Mouse (Mus musculus): ENCODE measurements around the gene Cdk6. TPM values are rescaled to one million over a fixed set of nuclear protein-coding genes. Genes with fewer than 3 reads are reported as not detected.
A peak's percentile ranks its signal among the peaks of the same experiment; 100 is the strongest.

Cdk6 gene
- total RNA-seq, 2 experiments from 2014 or later: 3.6 to 5.4 TPM

DNA sequence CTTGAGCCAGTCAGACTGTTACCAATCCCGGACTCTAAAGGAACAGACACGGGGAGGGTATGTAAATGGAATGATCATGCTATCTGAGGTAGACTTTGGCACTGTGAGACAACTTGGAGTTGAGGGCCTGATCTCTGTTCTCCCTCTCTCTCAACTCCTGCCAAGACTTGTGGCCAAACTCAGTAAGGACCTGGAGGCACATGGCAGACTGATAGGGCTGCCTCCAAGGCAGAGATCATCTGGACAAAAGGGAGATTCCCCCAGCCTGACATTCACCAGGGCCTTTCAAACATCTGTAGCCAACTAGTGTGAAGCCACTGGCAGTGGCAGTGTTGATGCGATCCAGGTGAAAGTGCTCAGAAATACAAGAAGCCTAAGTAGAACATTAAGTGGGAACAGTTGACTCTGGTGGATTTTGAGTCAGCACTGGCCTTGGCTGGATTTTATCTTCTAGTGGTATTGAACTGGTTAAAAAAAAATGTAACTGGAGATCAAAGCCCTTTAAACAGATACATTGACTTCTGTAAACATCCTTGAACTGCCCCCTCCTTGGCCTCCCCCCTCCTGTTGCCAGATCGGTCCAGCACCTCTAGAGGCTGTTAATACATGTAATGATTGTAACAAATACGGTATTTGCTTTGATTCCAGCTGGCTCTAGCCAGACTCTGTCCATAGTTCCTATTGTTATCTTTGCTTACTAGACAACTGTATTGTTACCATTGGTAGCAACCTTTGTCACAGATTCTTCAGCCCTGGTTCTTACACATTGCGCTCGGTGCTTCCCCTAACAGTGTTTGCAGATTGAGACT, 125.0 kb downstream of the Cdk6 start:
- DNase-seq (ENCODE audit: low spot score in 2 of 2): no peak
- intact Hi-C loops (cut with DNase I): no loop called here

DNA sequence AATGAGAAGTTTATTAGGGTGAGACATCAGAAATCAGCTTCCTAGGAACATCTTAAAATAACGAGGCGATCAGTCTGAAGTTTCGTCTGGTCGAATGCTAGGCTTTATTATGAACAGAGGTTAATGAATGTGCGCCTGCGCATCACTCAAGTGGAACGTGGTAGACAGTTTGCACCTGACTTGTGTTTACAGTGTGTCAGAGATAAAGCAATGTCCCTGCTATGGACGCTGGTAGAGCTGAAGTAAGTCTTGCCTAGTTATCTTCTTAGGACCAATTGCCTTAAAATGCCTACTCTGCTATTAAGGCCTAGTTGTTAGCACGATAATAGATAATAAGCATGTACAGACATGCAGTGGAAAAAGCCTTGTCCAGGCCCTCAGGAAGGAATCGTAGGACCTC, 129.6 kb downstream of the Cdk6 start:
- intact Hi-C loops (cut with DNase I): no loop called here
- DNase-seq (ENCODE audit: low spot score in 2 of 2): no peak

DNA sequence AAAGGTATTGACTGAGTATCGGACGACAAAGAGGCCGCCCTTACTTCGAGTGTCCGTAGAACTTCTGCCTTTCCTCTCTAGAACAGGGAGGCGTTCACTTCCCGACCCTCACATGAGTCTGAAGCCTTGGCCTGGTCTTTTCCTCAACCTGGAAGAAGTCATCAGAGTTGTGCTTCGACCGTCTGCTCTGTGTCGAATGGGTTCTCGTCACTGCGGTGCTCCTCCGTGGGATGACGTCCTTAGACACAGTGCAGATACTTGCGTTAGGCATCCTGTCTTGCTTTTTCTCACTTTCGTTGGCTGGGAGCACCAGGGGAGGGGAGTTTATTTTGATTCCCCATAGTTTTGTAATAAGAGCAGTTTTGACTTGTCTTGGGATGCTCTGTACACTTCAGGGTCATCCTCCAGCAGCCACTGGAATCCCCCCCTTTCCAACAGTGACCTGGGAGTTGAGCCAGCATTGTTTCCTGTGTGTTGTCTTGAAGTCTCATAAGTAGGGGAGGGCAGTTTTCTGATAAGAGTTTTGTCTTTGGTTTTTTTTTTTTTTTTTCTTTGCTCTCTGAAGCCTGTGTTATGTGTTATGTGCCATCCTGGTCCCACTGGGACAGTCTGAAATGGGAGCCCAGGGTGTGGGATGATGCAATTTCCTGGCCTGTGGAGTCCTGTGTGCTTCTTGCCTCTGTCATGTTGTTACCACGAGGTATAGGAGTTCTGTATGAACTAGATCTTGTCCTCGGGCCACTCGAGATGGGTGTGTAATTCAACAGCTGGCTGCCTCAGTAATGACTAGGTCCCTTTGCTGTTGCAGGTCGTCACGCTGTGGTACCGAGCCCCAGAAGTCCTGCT, 131.2 kb downstream of the Cdk6 start:
- no peak for DNase-seq (ENCODE audit: low spot score in 2 of 2)

DNA sequence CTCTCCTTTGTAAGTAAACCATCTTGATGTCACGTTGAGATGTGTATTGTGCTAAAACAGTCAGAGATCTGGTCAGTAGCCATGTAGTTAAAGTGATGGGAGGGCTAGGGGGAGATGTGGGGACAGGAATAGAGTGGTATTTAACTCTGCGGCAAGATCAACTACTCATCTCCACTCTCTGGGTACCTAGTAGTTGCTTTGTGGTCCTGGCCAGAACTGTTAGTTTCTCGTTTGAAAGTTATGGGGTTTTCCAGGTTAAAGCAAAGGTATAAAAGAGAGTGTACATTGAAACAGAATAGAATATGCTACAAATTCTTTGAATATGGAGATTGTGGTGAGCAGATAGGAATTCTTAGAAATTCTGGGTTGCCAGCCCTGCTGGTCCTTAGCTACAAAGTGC, 136.4 kb downstream of the Cdk6 start:
- no peak for DNase-seq (ENCODE audit: low spot score in 2 of 2)
- intact Hi-C loops (cut with DNase I): no loop called here

More for the DNA sequence above, 131.2 kb downstream of the Cdk6 start:
- intact Hi-C loops (cut with DNase I): no loop called here

DNA sequence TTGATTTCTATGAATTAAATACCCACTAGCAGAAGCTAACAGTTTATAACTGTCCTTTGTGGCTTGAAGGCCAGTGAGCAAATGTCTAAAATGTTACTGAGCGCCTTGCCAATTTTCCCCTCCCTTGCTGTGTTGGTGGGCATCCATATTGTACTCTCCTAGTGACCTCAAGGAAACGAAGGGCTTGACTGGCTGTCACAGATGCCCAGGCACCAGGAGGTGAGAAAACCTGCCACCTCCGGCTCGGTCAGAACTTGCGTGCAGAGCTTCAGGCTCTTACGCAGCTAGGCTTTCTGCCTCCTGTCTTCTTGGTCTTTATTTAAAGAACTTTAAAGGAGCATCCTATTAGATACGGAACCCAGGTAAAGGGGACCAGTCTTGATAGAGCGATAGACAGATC, 136.9 kb downstream of the Cdk6 start:
- intact Hi-C loops (cut with DNase I): no loop called here
- no peak for DNase-seq (ENCODE audit: low spot score in 2 of 2)

DNA sequence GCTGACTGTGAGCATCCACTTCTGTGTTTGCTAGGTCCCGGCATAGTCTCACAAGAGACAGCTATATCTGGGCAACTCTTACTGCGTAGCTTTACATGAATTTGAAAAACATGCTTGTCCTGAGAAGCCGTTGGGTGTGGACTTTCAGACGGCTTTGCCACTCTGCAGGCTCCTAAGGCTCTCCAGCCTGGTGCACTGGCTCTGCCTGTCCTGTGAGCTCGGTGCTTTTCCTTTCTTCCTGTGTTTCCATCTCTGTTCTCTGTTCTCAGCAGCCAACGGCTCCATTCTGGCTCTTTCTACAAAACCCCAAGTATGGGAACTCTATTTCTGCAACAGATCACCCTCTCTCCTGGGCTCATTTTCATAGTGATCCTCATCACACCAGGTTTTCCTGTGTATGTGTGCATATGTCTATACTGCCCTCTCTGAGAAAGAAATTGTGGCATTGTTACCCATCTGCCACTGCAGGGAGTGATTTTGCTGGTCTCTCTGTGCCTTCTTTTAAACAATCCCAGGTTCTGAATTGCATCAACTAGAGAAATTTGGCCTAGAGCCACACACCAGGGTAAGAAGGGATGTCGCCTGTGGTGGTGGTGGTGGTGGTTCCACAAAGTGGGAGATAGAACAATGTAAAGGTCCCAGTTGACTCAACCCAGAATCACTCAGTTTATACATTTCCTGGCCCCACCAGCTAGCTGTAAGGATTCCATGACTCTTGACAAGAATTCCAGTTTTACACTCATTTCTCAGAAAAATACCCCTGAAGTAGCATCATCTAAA, 137.9 kb downstream of the Cdk6 start:
- no peak for DNase-seq (ENCODE audit: low spot score in 2 of 2)
- intact Hi-C loops (cut with DNase I): no loop called here

DNA sequence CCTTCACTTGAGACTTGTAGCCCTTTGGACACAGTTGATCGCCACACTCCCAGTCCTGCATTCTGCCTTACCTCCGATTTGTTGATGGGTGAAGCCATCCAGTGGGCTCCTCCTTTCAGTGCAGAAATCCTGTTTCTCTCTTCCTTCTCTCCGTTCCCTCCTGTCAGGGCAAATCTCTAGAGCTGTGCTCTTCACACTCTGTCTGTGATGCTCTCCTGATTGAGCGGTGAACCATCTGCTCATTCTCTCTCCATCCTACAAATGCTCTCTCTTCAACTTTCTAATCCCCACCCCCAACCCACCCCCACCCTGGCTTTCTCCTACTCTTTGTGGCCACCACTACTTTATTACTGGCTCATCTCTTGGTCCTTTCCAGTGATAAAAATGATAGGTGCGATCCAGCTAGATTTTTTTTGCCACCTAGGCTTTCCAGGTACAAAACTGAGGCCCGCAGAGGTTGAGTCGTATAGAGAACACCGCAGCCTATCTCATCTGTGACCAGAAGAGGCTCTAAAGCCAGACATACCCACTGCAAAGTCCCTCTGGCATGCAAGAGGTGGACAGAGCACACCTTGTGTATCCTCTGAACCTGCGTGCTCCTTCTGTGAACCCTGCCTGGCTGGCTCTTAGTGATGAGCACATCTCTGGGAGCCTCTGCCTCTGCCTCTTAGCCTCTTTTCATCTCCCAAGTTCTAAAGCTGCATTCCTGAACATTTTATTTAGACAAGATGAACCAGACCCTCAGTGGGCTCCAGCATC, 139.5 kb downstream of the Cdk6 start:
- intact Hi-C loops (cut with DNase I): no loop called here
- peak in 1 of 2 experiments; percentile 28 for DNase-seq (ENCODE audit: low spot score in 2 of 2)

DNA sequence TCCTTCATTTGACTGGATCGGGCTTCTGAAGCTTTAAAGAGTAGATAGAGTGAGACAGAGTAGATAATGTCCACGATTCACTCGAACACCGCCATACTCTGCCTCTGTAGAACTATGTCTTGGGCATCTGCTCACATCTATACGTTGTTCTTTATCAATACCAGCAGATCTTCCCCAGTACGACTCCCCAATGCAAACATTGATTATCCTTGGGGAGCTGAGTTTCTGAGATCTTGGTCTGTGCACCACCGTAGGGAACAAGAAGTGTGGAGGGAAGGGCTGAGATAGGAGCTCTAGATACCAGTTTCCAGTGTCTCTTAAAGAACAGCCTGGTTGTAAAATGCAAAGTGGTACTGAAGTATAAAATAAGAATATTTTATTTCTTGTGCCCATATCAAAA, 141.2 kb downstream of the Cdk6 start:
- intact Hi-C loops (cut with DNase I): no loop called here
- DNase-seq (ENCODE audit: low spot score in 2 of 2): no peak

DNA sequence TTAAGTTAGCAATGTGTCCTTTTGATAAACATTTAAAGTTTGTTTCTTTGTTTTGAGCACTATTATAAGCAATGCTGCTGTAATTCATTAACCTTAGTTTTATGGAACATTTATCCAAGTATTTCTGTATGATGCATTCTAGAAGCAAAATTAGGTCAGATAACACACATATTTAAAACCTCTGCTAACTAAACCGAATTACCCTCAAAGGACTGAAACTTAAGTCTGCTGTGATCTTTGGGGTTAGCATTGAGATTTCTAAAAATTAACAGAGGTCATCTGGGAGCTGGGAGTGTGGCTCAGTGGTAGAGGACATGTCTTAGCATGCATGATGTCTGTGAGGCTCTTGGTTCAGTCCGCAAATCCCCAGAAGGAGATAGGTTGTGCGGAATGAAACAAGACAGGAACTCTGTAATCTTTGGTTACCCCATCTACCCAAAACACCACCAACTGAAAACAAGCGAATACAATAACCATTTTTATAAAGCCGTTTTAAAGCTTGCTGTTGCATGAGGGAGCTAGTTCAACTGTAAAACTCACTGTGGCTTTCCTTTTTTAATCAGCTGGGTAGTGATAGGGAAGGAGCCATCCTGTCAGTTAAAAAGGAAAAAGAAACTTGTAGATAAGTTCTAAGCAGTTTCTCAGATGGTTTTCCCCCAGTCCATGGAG, 141.9 kb downstream of the Cdk6 start:
- no peak for DNase-seq (ENCODE audit: low spot score in 2 of 2)
- intact Hi-C loops (cut with DNase I): no loop called here

DNA sequence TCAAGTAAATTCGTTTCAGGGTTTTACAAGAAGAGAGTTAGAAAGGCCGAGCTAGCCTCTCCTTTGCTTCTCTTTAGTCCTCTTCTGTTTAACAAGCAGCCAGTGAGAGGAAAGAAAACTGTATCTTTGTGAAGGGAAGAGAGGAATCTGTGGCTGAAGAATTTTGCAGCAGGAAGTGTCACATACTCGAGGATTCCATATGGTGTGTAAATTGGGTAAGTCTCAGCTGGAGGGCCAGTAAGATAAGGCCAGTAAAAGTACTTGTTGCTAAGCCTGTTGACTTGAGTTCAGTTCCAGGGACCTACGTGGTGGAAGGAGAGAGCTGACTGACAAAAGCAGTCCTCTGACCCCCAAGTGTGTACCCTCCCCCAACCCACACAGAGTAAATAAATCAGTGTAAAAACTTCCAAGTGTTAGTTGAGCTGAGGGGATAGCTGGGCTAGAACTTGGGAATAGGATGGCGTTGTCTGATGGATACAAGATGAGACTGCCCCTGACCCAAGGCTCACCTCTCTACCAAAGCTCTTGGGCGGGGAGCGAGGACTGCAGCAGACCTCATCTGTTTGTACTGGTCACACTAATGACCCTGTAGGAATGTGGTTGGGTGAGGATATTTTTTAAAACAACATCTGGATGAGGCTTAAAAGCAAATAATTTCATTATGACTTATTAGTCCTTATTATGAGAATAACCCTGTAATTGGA, 145.4 kb downstream of the Cdk6 start:
- DNase-seq (ENCODE audit: low spot score in 2 of 2): no peak
- intact Hi-C loops (cut with DNase I): no loop called here

DNA sequence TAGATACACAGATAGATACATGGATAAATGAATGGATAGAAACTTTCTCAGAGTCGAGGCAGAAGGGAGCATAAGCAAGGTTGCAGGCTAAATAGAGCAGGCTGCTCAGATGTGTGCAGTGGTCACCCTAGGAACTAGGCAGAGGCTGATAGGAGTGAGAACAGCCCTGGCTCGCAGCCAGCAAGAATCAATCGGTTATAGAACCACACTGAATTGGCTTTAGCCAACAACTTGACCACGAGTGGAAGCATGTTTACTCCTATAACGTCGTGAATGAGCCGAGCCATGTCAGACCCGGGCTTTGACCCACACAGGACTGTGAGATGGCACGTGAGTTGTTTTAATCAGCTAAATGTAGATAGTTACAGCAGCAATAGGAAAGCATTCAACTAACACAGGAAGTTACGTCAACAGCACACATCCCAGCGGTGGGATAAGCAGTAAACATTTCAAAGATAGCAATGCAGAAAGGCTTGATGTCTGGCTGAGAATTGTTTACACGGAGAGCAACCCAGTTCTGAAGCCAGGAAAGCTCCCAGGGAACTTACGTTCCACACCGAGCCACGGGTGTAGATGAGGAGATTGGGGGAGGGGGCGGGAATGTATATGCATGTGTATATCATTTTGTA, 147.0 kb downstream of the Cdk6 start:
- intact Hi-C loops (cut with DNase I): no loop called here
- no peak for DNase-seq (ENCODE audit: low spot score in 2 of 2)

DNA sequence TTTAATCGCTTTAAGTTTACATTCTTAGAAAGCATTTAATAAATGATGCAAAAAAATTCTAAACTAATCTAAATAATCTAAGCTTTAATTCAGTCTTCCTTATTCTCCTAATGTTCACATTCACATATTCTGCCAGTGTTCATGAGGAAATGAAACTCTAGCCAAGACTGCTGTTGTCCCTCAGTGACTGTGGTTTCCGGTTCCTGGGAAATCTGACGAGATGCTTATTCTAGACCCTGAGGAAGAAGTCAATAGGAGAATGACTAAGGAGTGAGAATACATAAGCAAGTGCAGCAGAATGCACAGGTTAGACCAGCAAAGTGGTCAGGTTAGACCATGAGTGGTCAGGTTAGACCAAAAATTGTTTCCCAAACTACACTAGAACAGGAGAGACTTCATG, 149.1 kb downstream of the Cdk6 start:
- intact Hi-C loops (cut with DNase I): no loop called here
- peak in 1 of 2 experiments; percentile 19 for DNase-seq (ENCODE audit: low spot score in 2 of 2)

DNA sequence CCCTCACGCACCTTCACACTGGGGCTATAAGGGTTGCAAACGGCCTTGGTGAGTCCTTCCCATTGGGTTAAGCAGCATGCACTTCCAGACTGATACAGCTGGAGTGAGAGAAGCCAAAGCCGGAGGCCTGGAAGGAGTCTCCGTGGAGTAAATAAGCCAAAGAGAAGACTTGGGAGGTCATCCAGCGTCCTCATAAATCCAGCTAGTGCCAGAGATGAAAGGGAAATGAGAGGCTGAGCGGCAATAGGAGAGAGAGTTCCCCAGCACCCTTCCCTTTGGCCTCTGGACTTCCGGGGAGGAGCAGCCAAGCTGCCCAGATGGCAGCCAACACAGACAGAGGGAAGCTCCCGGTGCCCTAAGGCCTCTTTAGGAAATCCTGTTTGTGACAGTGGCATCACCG, 149.8 kb downstream of the Cdk6 start:
- intact Hi-C loops (cut with DNase I): no loop called here
- no peak for DNase-seq (ENCODE audit: low spot score in 2 of 2)

DNA sequence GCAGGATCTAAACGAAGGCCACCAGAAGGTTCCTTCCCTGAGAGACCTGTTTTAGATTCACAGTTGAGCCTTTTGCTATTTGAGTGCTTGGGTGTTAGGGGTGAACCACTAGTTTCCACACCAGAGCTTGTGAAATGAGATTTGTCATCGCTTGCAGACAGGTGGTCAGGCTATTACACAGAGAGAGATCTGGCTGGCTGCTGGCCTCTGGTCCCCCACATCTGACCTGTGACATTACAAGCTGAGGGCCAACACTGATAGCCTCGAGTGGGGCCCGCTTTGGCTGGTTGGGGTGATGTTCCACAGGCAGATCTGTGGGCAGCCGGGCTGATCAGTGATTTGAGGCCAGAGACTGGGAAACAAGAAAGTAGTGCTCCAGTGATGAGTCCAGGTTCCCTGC, 150.6 kb downstream of the Cdk6 start:
- intact Hi-C loops (cut with DNase I): no loop called here
- no peak for DNase-seq (ENCODE audit: low spot score in 2 of 2)

DNA sequence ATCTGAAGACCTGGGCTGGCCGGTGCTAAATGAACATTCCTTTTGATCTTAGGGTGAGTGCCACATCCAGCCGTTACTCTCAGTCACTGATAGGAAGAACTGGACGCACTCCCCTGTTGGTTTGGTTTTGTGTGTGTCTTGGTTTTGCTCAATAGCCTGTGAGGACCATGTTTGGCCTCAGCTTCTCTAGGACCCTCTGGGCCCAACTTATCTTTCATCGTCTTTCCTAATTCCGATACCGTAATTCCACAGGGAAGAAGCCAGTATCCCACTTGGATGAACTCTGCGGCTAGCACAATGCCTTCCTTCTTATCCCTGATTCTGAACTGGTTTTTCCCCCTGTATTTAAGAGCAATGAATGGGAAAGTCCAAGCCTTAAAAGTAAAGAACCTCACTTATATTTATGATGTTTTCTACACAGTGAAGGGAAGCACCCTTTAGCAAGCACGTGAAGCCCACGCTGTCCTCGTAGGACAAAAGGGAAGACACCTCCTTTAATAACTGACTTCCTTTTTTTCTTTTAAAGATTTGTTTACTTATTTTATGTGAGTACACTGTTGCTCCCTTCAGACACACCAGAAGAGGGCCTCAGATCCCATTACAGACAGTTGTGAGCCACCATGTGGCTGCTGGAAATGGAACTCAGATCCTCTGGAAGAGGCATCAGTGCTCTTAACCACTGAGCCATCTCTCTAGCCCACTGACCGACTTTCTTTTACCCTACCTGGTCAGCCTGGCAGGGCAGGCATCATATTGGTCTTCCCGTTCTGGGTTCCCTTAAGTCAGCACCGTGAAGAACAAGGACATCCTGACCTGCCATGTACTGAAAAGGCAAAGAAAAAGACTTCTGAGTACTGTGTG, 151.7 kb downstream of the Cdk6 start:
- no peak for DNase-seq (ENCODE audit: low spot score in 2 of 2)
- intact Hi-C loops (cut with DNase I): no loop called here

DNA sequence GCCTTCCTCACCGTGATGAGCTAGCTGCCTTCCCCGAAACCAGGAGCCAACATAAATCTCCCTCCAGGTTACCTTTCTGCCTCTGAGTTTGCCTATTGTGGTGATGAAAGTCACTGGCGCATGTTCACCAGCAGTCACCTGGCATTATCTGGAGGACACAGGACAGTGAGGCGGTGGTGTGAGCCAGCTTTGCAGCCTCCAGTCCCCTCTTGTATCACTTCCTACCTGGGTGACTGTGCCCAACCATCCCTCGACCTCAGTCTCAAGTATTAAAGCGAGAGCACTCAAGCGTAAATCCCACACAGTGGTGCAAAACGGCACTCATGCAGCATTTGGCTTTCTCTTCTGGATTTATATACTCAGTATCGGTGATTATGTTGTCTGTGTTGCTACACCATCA, 152.7 kb downstream of the Cdk6 start:
- intact Hi-C loops (cut with DNase I): no loop called here
- DNase-seq (ENCODE audit: low spot score in 2 of 2): no peak
